Mouse (Mus musculus) ES-Bruce4 (cell line): ENCODE results near the gene Prep. TPM values are rescaled to one million over a fixed set of nuclear protein-coding genes. Genes with fewer than 3 reads are reported as not detected.

ENCODE experiments used
- H3K27ac ChIP-seq: 2 replicates; pipeline ENCODE4 v1.5.1; 2012; ENCODE audit warnings: low read length, inconsistent platforms; ENCODE audit not compliant: insufficient read depth
- H3K27me3 ChIP-seq: 2 replicates; pipeline ENCODE4 v1.6.1; 2012; ENCODE audit warnings: mild to moderate bottlenecking, low read length, inconsistent platforms; ENCODE audit not compliant: control insufficient read depth, poor library complexity, insufficient read depth, severe bottlenecking
- H3K36me3 ChIP-seq: 2 replicates; pipeline ENCODE4 v1.6.1; 2012; ENCODE audit warnings: inconsistent platforms, mild to moderate bottlenecking, low read length, moderate library complexity; ENCODE audit not compliant: control insufficient read depth, poor library complexity, insufficient read depth, severe bottlenecking
- H3K4me1 ChIP-seq: one replicate; pipeline ENCODE4 v1.8.1; 2011; ENCODE audit warnings: low read length; ENCODE audit not compliant: control insufficient read depth, insufficient read depth
- H3K4me3 ChIP-seq: 2 replicates; pipeline ENCODE4 v1.5.1; 2011; ENCODE audit warnings: low read depth, mild to moderate bottlenecking, low read length
- H3K9ac ChIP-seq: 2 replicates; pipeline ENCODE4 v1.6.1; 2012; ENCODE audit warnings: low read depth, mild to moderate bottlenecking, inconsistent platforms; ENCODE audit not compliant: poor library complexity, severe bottlenecking
- H3K9me3 ChIP-seq: replicated peaks from 2 replicates; pipeline ENCODE4 v1.6.1; 2012; ENCODE audit warnings: mild to moderate bottlenecking, low read length, inconsistent platforms; ENCODE audit not compliant: control insufficient read depth, poor library complexity, insufficient read depth, severe bottlenecking
- CTCF ChIP-seq: IDR thresholded peaks from one replicate; pipeline ENCODE4 v1.8.1; 2011; ENCODE audit warnings: low read depth, low read length
- EP300 ChIP-seq: IDR thresholded peaks from 2 replicates; pipeline ENCODE4 v1.6.1; 2011; ENCODE audit warnings: low read depth, low read length; ENCODE audit not compliant: insufficient read depth
- POLR2A ChIP-seq: IDR thresholded peaks from one replicate; pipeline ENCODE4 v1.8.1; 2011; ENCODE audit warnings: low read length; ENCODE audit not compliant: insufficient read depth
- polyA plus RNA-seq: library from polyadenylated mRNA; stranded (reverse); fragments of >200 nt; gene quantifications from 2 replicates; pipeline ENCODE4 v1.2.4, GENCODE M21; 2011; ENCODE audit warnings: low read depth; ENCODE audit not compliant: missing spikeins, insufficient read depth, insufficient read length

The Prep gene
- polyA plus RNA-seq, 1 experiment, result 24.1 TPM

- no peak for TF ChIP-seq EP300
- no peak for TF ChIP-seq CTCF
- TF ChIP-seq POLR2A, result no peak
- Histone ChIP-seq H3K9ac (no peak overlapping the region), H3K36me3 (peaks cover 12% of the 10 kb centered on the region), H3K4me3 (no peak overlapping the region), H3K27ac (no peak overlapping the region), H3K9me3 (no peaks in the 10 kb centered on the region), H3K27me3 (no peaks in the 10 kb centered on the region), H3K4me1 (no peaks in the 10 kb centered on the region)
Measured at GRCm38 (mm10) chr10:45104535-45105079, 37.6 kb downstream of the Prep start.

DNA sequence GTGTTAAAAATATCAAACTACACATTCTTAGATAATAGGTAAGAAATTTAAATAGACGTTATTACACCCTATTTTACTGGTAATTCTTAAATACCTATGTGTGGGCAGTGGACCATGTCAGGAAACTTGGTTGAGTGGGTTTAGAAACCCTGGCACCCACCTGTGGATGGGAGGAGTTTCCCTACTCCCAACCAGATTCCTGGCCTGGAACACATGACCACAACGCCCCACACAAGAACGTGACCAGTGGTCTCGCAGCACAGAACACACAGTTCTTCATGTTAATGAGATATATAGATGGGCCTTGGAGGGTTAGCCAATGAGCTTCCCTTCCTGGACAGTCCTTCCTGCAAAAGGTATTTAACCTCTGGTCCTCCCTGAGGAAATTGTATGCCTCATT lies 39.5 kb downstream of the Prep start:
- TF ChIP-seq EP300 (no peak), POLR2A (no peak), CTCF (no peak)
- H3K27ac ChIP-seq, result no peak overlapping the region
- H3K36me3 ChIP-seq, result peaks cover 17% of the 10 kb centered on the region
- H3K9ac ChIP-seq, result no peak overlapping the region
- H3K27me3 ChIP-seq, result no peaks in the 10 kb centered on the region
- H3K4me1 ChIP-seq, result no peaks in the 10 kb centered on the region
- H3K9me3 ChIP-seq, result no peaks in the 10 kb centered on the region
- no peak overlapping the region for H3K4me3 ChIP-seq

GRCm38 (mm10) chr10:45107313-45107712 lies 40.3 kb downstream of the Prep start:
- Histone ChIP-seq H3K36me3 (peaks cover 14% of the 10 kb centered on the region), H3K9ac (no peak overlapping the region), H3K4me1 (no peaks in the 10 kb centered on the region), H3K9me3 (no peaks in the 10 kb centered on the region), H3K4me3 (no peak overlapping the region), H3K27ac (no peak overlapping the region), H3K27me3 (no peaks in the 10 kb centered on the region)
- no peak for TF ChIP-seq POLR2A

DNA sequence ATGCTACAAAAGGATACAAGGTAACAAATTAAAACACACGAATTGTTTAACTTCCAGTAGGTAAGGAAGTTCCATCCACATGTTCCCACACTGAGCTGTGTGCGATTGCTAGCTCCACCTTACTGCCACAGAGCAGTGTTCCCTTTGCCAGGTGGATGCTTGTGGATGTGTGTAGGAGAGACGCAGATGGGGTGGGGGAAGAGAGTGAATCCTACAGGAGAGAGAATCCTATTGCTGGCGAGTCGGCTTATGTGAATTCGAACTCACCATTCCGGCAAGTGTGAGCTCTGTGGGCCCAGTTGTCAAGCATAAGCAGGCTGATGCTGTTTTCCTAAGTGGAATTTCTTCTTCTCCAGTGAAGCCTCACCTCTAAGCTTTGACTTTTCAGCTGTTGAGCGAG lies 42.0 kb downstream of the Prep start:
- TF ChIP-seq POLR2A (no peak), EP300 (no peak), CTCF (no peak)
- Histone ChIP-seq H3K36me3 (peaks cover 14% of the 10 kb centered on the region), H3K4me1 (no peaks in the 10 kb centered on the region), H3K9me3 (no peaks in the 10 kb centered on the region), H3K27me3 (no peaks in the 10 kb centered on the region), H3K4me3 (no peak overlapping the region), H3K9ac (no peak overlapping the region), H3K27ac (no peak overlapping the region)

- Histone ChIP-seq H3K27ac (no peak overlapping the region), H3K4me1 (no peaks in the 10 kb centered on the region), H3K9me3 (no peaks in the 10 kb centered on the region), H3K36me3 (peaks cover 16% of the 10 kb centered on the region), H3K9ac (no peak overlapping the region), H3K27me3 (no peaks in the 10 kb centered on the region), H3K4me3 (no peak overlapping the region)
- TF ChIP-seq CTCF (no peak), EP300 (no peak), POLR2A (no peak)
Measured at GRCm38 (mm10) chr10:45109974-45110373, 43.0 kb downstream of the Prep start.

GRCm38 (mm10) chr10:45112927-45113326 lies 45.9 kb downstream of the Prep start:
- H3K27ac ChIP-seq, result no peak overlapping the region
- H3K9me3 ChIP-seq, result no peaks in the 10 kb centered on the region
- TF ChIP-seq EP300, result no peak
- no peak for TF ChIP-seq POLR2A
- TF ChIP-seq CTCF, result no peak
- no peak overlapping the region for H3K9ac ChIP-seq
- H3K36me3 ChIP-seq, result peaks cover 25% of the 10 kb centered on the region
- no peaks in the 10 kb centered on the region for H3K27me3 ChIP-seq
- H3K4me1 ChIP-seq, result no peaks in the 10 kb centered on the region
- H3K4me3 ChIP-seq, result no peak overlapping the region
